Mouse (Mus musculus) kidney, embryonic 16.5 days (tissue): ENCODE measurements around the gene Gm17604. TPM values are rescaled to one million over a fixed set of nuclear protein-coding genes. Genes with fewer than 3 reads are reported as not detected.

ENCODE experiments used
- ATAC-seq: fragments of 200-750 bp; cut with Nextera tagmentation; 2 replicates; pipeline ENCODE4 v1.8.0; 2017; ENCODE audit warnings: moderate TSS enrichment; ENCODE audit not compliant: low FRiP score, low TSS enrichment
- H3K27ac ChIP-seq: fragments of 300-500 bp; sonication (generic); 2 replicates; pipeline ENCODE4 v1.5.1; 2014; ENCODE audit warnings: low read length
- H3K27me3 ChIP-seq: fragments of 300-500 bp; sonication (generic); 2 replicates; pipeline ENCODE4 v1.6.1; 2014; ENCODE audit warnings: low read length, control low read depth, mixed read lengths; ENCODE audit not compliant: insufficient read depth
- H3K36me3 ChIP-seq: fragments of 300-500 bp; sonication (generic); 2 replicates; pipeline ENCODE4 v1.6.1; 2014; ENCODE audit warnings: low read length, control low read depth, mixed read lengths; ENCODE audit not compliant: insufficient read depth
- H3K4me1 ChIP-seq: fragments of 300-500 bp; sonication (generic); 2 replicates; pipeline ENCODE4 v1.6.1; 2014; ENCODE audit warnings: low read length, control low read depth, mixed read lengths; ENCODE audit not compliant: insufficient read depth
- H3K4me2 ChIP-seq: fragments of 300-500 bp; sonication (generic); replicated peaks from 2 replicates; pipeline ENCODE4 v1.6.1; 2014; ENCODE audit warnings: low read depth, low read length
- H3K4me3 ChIP-seq: fragments of 300-500 bp; sonication (generic); 2 replicates; pipeline ENCODE4 v1.5.1; 2014; ENCODE audit warnings: mild to moderate bottlenecking, low read length
- H3K9ac ChIP-seq: fragments of 300-500 bp; sonication (generic); replicated peaks from 2 replicates; pipeline ENCODE4 v1.6.1; 2014; ENCODE audit warnings: low read length
- H3K9me3 ChIP-seq: fragments of 300-500 bp; sonication (generic); 2 replicates; pipeline ENCODE4 v1.6.1; 2016; ENCODE audit warnings: low read length, control low read depth
- WGBS: fragments of 180-500 bp; shearing (Covaris S2); extraction: QIAGEN DNeasy Blood & Tissue Kit; methylation state at CpG from one replicate; pipeline ENCODE4 v1.1.7; 2014; 5-methylcytosine and 5-hydroxymethylcytosine counted together
- polyA plus RNA-seq: library from polyadenylated mRNA; unstranded; fragments of >200 nt; fragmentation: Nextera tagmentation; extraction: Ambion mirVana; gene quantifications from 2 replicates; pipeline ENCODE4 v1.2.1, GENCODE M21; 2015

Gm17604 gene
- not detected in 2 replicates for polyA plus RNA-seq

DNA sequence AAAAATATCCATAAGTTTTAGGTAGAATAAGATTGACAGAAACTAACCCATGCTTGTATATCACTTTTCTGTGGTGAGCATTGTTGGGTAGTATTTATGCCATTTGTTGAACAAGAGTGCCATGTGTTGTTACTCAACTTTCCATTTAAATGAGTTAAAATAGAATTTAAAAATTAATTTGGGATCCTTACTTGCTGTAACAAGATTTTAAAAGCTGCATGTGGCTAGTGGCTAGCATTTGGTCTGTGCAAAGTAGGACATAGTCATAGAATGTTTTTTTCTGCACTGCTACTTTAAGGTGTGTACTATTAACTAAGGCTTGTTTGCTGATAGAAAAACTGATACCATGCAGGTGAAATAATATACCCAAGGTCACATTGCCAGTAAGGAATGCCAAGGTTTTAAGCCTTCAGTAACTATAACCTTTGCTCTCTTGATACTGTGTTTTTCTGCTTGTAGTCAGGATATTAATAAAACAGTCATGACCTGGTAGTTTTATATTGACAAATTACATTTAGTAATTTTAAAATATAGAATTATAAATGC, at the start of gene Gm17604:
Gene Gm17604 (minus strand): TSS at position 51 of the 546 bp plus-strand sequence.
- ATAC-seq = no peak
- no peaks in the 10 kb centered on the region for H3K36me3 ChIP-seq
- H3K9ac ChIP-seq = no peak within 1 kb of the TSS
- H3K9me3 ChIP-seq = no peaks in the 10 kb centered on the region
- H3K27ac ChIP-seq = no peak within 1 kb of the TSS
- H3K4me3 ChIP-seq = no peak within 1 kb of the TSS
- no peaks in the 10 kb centered on the region; the same call in 1 of the 2 replicates for H3K27me3 ChIP-seq
- no peak within 1 kb of the TSS for H3K4me2 ChIP-seq
- H3K4me1 ChIP-seq = no peaks in the 10 kb centered on the region

- no peak for ATAC-seq
Measured at GRCm38 (mm10) chrX:165049929-165050328, 45.3 kb upstream of the Gm17604 start.

GRCm38 (mm10) chrX:165003141-165003540, 1.5 kb downstream of the Gm17604 start:
- no peak overlapping the region for H3K27ac ChIP-seq
- no peak for ATAC-seq
- no peak overlapping the region for H3K4me3 ChIP-seq
- H3K9me3 ChIP-seq = no peaks in the 10 kb centered on the region
- WGBS = 35% methylated on average over 4 of the region's 4 CpGs
- no peaks in the 10 kb centered on the region for H3K36me3 ChIP-seq
- H3K9ac ChIP-seq = no peak overlapping the region
- no peaks in the 10 kb centered on the region for H3K4me1 ChIP-seq
- H3K4me2 ChIP-seq = no peak overlapping the region
- H3K27me3 ChIP-seq = peaks cover 2% of the 10 kb centered on the region; the same call in 1 of the 2 replicates

More at GRCm38 (mm10) chrX:165049929-165050328, 45.3 kb upstream of the Gm17604 start:
- no peaks in the 10 kb centered on the region for H3K4me1 ChIP-seq
- no peaks in the 10 kb centered on the region; the same call in 1 of the 2 replicates for H3K27me3 ChIP-seq
- H3K4me2 ChIP-seq = no peak overlapping the region
- no peak overlapping the region for H3K9ac ChIP-seq
- H3K36me3 ChIP-seq = no peaks in the 10 kb centered on the region
- WGBS = 77% methylated on average over 1 of the region's 1 CpGs
- no peak overlapping the region for H3K4me3 ChIP-seq
- H3K9me3 ChIP-seq = no peaks in the 10 kb centered on the region
- H3K27ac ChIP-seq = no peak overlapping the region

DNA sequence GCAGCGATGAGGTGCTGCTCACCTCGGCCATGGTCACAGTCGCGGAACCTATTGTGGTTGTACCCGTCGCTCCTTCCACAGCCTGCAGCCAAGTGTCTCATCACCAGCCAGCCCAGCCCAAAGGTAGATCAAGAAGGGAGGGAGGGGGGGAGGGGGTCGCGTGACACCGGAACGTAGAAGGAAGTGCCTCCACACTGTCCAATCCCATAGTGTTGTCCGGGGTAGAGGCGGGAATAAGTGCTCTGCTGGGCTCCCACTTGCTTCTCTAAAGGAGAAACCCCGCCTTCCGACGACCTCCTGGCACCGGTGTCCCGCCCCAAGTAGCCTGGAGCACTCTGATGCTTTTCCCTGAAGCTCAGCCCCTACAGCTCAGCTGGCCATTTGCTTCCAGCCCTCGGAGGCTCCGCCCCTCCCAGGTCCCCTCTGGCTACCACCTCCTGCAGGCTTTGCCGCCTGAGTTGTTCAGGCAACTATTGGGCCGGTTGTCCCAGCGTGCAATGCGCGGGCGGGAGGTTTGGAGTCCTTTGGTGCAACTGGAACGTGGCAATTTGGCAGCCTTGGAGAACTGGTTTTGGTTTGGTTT, 24.3 kb downstream of the Gm17604 start, which contains the start of the genes Mospd2 and Fancb:
Gene Mospd2 (minus strand): TSS at position 183 of the 583 bp plus-strand sequence.
Gene Fancb (plus strand): TSS at position 400 of the 583 bp plus-strand sequence.
- peak within 1 kb of the TSS; percentile 55 for H3K4me2 ChIP-seq
- ATAC-seq = peak; percentile 100
- no peaks in the 10 kb centered on the region; the same call in 1 of the 2 replicates for H3K4me1 ChIP-seq
- no peaks in the 10 kb centered on the region for H3K36me3 ChIP-seq
- H3K27ac ChIP-seq = peak within 1 kb of the TSS; percentile 53; the same call in 1 of the 2 replicates
- H3K4me3 ChIP-seq = peak within 1 kb of the TSS; percentile 66
- 18% methylated on average over 25 of the region's 26 CpGs for WGBS
- no peaks in the 10 kb centered on the region; the same call in 1 of the 2 replicates for H3K27me3 ChIP-seq
- no peaks in the 10 kb centered on the region for H3K9me3 ChIP-seq
- H3K9ac ChIP-seq = peak within 1 kb of the TSS; percentile 68

DNA sequence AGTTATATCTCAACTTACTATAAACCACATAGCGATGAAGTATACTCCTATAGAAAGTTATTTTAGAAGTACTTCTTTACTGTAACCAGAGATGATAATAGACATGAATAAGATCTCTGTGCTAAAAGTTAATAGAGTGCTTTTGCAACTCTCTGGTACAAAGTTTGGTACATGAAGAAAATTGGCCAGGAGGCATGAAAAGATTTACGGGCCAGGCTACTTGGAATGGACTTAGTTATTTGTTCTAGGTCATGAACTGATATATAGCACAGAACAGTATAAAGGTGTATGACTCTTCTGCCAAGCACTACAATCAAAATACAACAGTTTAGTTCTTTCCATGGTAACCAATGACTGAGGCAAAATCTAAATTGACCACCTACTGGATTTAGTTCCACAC, 25.8 kb downstream of the Gm17604 start:
- WGBS = 93% methylated on average over 2 of the region's 2 CpGs
- H3K27me3 ChIP-seq = no peaks in the 10 kb centered on the region; the same call in 1 of the 2 replicates
- no peaks in the 10 kb centered on the region for H3K36me3 ChIP-seq
- peak overlapping the region; percentile 66; the same call in 1 of the 2 replicates for H3K4me3 ChIP-seq
- peak overlapping the region; percentile 55 for H3K4me2 ChIP-seq
- H3K9ac ChIP-seq = no peak overlapping the region
- no peaks in the 10 kb centered on the region for H3K9me3 ChIP-seq
- H3K27ac ChIP-seq = no peak overlapping the region
- H3K4me1 ChIP-seq = no peaks in the 10 kb centered on the region; the same call in 1 of the 2 replicates
- no peak for ATAC-seq

DNA sequence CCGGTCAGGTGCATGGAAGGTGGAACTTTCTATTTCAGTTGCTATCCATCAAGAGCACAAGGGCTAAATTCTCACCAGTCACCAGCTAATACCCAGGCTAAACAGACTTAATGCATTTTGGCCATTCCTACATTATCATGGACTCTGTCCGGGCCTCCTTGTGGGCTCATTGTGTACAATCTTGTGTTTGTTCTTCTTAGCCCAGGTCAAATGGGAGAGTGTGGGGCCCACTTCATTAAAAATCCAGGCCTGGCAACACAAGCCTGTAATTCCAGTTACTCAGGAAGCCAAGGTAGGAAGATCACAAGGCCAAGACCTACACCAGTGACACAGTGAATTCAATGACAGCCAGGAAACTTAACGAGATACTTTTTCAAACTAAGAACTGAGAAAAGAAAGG, 33.4 kb downstream of the Gm17604 start:
- Histone ChIP-seq H3K9me3 (no peaks in the 10 kb centered on the region), H3K36me3 (no peaks in the 10 kb centered on the region), H3K4me2 (no peak overlapping the region), H3K4me1 (no peaks in the 10 kb centered on the region), H3K4me3 (no peak overlapping the region), H3K9ac (no peak overlapping the region), H3K27me3 (0 out of 2 replicates have a peak, but pooled peaks cover 3% of the 10 kb centered on the region), H3K27ac (no peak overlapping the region)
- ATAC-seq = no peak
- WGBS = 85% methylated on average over 3 of the region's 3 CpGs

DNA sequence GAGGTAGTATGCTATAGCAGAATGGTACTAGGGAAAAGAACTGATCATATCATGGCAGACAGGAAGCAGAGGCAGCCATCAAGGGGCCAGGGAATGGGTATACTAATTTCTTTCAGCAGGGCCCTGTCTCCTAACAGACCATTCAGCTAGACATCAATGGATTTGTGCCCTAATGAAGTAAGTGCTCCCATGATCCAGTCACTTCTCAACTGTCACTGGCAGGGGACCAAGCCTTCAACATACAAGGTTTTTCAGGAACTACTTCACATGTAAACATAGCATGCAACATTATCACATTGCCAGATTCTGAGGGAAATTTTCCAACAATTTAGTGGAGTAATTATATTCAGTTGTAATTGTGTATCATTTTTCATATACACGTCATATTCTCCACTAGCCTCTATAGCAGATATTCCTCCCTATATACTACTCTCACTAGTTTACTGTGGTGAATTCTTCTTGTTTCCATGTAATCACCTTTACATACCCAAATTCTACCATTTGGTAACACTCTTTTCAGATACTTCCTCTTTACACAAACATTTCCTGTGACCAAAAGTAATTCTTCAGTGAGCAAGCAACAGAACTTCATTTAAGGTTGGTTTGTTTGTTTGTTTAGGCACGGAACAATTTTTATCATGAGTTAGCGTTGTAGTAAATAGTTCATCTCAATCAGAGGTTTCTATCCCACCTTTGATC, 38.7 kb downstream of the Gm17604 start:
- WGBS = 84% methylated on average over 3 of the region's 3 CpGs
- Histone ChIP-seq H3K27me3 (0 out of 2 replicates have a peak, but pooled peaks cover 3% of the 10 kb centered on the region), H3K27ac (no peak overlapping the region), H3K36me3 (peaks cover 8% of the 10 kb centered on the region; the same call in 1 of the 2 replicates), H3K4me3 (no peak overlapping the region), H3K4me1 (no peaks in the 10 kb centered on the region), H3K9me3 (no peaks in the 10 kb centered on the region), H3K4me2 (no peak overlapping the region), H3K9ac (no peak overlapping the region)
- ATAC-seq = no peak

Other genes starting within 250 kb of the Gm17604 start
- gene Mospd2, start 24.5 kb downstream of the Gm17604 start, polyA plus RNA-seq = 19.2 and 20.6 TPM in 2 replicates
- gene Fancb, start 24.2 kb downstream of the Gm17604 start, polyA plus RNA-seq = 9.2 and 9.3 TPM in 2 replicates